Mouse (Mus musculus) left cerebral cortex, adult 9 months (tissue): Measurements from ENCODE around the gene Cd72.
"Not testable (repeated sequence)": the region's sequence is repeated elsewhere in the genome, so short reads cannot be mapped to it uniquely, and the experiment has no call there.

ENCODE experiments used
- DNase-seq, 2 experiments: peaks; one replicate each; pipeline ENCODE4 v3.0.0; 2022; ENCODE audit warnings: low spot score in 2 of 2

Gene Cd72

DNA sequence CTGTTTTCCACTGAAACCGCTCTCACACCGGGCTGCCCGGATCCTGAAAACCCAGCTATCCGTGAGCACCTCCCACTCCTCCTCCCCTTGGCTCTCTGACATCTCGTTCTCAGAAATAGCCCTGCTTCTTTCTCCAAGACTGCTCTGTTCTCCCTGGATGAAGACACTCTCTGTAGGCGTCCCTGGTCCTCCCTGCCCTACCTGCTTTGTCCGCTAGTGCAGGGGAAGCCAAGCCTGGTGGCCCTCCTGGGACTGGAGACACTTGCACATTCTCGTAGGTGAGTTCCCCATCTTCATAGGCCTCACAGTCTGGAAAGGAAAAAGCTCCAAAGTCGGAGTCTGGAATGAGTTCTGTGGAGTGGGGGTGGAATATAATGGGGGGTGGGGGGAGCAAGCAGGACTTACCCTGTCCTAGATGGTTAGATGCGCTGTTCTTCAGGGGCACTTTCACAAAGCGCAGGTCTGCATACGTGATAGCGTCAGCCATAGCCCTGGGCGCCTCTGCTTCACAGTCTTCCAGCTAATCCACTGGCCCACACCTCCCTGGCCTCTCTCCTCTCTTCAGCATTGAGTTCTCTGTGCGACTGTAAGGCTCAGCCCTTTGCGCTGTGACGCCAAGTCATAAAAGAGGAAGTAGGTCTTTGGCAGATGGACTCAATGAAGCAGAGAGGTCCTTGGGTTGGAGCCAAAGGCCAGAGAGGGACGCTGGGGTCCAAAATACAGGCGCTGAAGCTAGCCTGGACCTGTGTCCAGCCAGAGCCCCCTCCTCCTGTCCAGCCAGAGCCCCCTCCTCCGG is at the start of gene Cd72:
TSS of gene Cd72 (minus strand) at position 588 of the 796 bp plus-strand sequence.
- DNase-seq = no peak

GRCm38 (mm10) chr4:43503506-43503905 is 49.1 kb upstream of the Cd72 start:
- no peak for DNase-seq

- no peak for DNase-seq
These were observed 48.6 kb upstream of the Cd72 start for GRCm38 (mm10) chr4:43503041-43503440.

- peak in 1 of 2 experiments; percentile 66 for DNase-seq
These were observed 45.2 kb upstream of the Cd72 start, which contains the start of gene Arhgef39 for GRCm38 (mm10) chr4:43499407-43500333. Gene Arhgef39 (minus strand): TSS chr4:43499695.

DNA sequence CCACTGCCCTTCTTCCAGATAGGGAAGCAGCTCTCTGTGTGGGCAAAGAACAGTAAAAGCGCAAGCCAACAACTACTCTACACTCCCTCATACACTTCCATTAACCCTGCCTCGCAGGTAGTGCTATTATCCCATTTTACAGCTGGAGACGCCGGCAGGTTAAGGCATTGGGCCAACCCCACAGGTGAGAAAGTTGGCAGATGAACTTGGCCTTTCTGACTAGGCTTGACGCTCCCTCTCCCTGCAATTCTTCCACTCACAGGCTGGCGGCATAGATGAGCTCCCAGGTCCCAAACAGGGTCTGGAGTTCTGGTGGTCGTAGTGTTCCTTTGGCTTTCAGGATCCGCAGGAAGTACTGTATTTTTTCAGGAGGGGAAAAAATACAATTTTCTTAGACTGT is 44.6 kb upstream of the Cd72 start:
- no peak for DNase-seq

DNA sequence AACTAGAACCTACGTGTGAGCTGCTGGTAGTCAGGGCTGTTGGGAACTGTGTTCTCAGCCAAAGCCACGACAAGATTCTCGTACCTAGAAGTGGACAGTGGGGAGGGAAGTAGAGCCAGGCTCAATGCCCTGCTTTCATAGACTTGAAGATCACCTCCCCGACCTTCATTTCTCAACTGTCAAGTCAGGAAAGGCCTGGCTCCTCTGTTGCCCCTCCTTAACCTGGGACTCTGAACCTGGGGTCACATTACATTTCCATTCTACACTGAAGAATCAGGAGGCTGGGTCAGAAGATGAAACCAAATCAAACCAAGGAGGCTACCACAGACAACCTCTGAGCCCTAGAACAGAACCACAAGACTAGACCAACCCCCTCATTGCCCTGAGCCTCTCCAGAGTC is 43.5 kb upstream of the Cd72 start:
- no peak for DNase-seq

DNA sequence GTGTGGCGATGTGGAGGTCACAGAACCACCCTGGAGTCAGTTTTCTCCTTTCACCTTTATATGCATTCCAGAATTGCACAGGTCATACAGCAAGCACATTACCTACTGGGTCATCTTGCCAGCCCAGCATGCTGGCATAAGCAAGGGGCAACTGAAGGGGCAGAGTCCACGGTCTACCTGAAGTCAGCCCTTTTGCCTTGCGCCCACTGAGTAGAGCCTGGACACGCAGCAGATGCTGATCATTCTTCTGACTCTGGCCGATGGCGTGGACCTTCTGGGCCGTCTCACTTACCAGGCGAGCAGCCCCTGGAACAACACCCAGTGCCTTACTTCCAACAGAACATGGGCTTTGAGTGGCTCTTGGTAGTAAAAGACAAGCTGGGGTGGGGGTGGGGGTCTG is 43.0 kb upstream of the Cd72 start:
- no peak for DNase-seq

GRCm38 (mm10) chr4:43496587-43496986 is 42.2 kb upstream of the Cd72 start:
- no peak for DNase-seq

- DNase-seq = no peak
These were observed 39.4 kb upstream of the Cd72 start for GRCm38 (mm10) chr4:43493846-43494240.

GRCm38 (mm10) chr4:43493186-43493845 is 38.9 kb upstream of the Cd72 start:
- DNase-seq = peak; percentile 91 to 97

- DNase-seq = peak; percentile 96
These were observed 38.4 kb upstream of the Cd72 start, which contains the start of gene Ccdc107 for GRCm38 (mm10) chr4:43492821-43493185. Gene Ccdc107 (plus strand): TSS chr4:43492900.

GRCm38 (mm10) chr4:43492101-43492820 is 37.8 kb upstream of the Cd72 start:
- no peak for DNase-seq

GRCm38 (mm10) chr4:43490801-43491200 is 36.4 kb upstream of the Cd72 start:
- no peak for DNase-seq

DNA sequence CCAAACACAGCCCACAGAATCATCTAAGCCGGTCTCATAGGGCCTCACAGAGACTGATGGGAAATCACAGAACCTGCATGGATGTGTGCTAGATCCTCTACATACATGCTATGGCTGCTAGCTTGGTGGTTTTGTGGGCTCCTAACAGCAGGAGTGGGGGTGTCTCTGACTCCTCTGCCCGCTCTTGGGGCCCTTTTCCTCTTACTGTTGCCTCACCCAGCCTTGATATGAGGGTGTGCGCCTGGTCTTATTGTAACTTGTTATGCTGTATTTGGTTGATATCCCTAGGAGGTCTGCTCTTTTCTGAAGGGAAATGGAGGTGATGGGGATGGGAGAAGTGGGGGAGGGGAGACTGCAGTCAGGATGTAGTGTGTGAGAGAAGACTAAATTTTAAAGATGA is 35.2 kb upstream of the Cd72 start:
- DNase-seq = no peak

- DNase-seq = not testable (repeated sequence)
These were observed 31.2 kb upstream of the Cd72 start for GRCm38 (mm10) chr4:43485666-43486065.

DNA sequence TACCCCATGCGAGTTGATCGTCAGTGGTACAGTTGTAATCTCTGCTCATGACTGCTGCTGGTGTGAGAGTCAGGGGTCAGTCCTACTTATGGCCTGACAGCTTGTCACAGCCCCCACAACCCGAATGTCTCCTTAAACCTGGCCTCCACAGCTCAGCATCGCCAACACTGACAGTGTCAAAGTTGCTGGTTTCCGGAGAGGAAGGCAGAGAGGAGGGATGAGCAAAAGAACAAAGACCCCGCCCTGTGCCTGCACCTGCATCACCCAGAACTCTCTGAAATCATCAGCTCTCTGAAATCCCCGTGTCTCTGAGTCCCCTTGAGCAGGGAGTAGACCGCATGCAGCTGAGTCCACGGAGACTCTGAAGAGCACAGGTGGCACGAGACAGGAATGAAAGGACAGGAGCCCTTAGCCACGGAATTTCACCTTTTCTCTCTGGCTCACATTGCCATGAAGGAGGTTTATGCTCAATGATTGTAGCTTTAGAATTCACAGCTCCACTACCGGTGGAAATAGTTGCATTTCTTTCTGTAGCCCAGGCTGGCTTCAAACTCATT is 29.2 kb upstream of the Cd72 start, which contains the start of gene Sit1:
TSS of gene Sit1 (minus strand) at position 200 of the 557 bp plus-strand sequence.
- DNase-seq = no peak

- DNase-seq = no peak
These were observed 28.2 kb upstream of the Cd72 start for GRCm38 (mm10) chr4:43482591-43482990.

DNA sequence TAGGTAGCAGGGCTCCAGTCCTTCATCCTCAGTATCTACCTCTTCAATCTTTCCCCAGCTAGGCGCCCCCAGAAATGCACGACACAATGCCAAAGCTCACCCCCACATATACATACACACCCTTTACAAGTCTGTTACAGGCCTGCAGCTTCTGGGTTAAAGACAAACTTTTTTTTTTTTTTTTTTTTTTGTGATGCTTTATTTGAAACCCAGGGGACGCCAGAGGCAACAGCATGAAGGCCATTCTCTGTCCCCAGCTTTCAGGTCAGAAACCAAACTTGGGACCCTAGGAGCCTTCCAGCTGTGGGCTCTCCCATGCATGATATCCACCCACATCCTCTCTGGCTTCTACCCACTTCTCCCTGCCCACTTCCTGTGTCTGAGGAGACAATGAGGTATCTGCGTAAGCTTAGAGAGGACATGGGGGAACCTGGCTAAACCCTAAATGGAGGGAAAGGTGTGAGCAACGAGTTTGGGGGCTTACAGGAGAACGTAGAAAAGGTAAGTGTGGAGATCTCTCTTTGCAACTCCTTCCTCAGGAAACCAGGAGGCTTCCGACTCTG is 27.5 kb upstream of the Cd72 start:
- no peak for DNase-seq

GRCm38 (mm10) chr4:43480985-43481384 is 26.6 kb upstream of the Cd72 start:
- no peak for DNase-seq
